Mouse (Mus musculus): ENCODE measurements around the gene Fgfr2. TPM values are rescaled to one million over a fixed set of nuclear protein-coding genes. Genes with fewer than 3 reads are reported as not detected.
"Not testable (repeated sequence)": the region's sequence is repeated elsewhere in the genome, so short reads cannot be mapped to it uniquely, and the experiment has no call there.

Fgfr2 gene
- total and polyA plus RNA-seq, 2 experiments from 2014 or later, result 12.1 to 32.6 TPM

DNA sequence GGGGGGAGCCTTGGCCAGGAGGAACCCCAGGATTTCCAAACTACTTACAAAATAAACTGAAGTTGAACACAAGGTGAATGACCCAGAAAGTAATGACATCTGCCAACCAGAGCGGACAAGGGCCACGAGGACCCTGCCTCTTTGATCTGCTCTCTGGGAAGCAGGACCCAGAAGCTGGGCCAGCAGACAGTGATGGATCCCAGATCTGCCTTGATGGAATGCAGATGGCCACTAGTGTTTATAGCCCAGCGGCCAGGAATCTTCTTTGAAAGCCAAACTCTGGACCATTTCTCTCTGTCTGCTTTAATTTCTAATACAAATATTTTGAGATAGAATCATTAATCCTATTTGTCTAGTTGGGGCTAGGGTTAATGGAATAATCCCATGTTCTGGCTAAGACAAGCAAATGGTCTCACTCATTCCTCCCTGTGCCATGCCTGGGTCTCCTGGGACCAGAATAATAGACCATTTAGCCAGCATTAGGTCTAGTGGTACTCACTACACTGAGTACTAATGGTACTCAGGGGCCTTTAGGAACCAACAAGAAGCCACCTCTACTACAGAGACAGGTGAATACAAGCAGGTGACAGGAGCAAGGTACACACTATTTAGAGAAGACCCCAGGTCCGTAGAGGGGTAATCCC, 674.5 kb downstream of the Fgfr2 start:
- Histone ChIP-seq H3K9ac (replicated peaks; ENCODE audit: low read length, poor library complexity, severe bottlenecking) (no peak overlapping the region), H3K27ac (ENCODE audit: low read depth, low read length) (no peak overlapping the region), H3K4me1 (ENCODE audit: insufficient read depth, low read length) (peaks cover 3% of the 10 kb centered on the region; the same call in 1 of the 2 replicates), H3K4me3 (ENCODE audit: low read depth, low read length) (no peak overlapping the region), H3K9me3 (ENCODE audit: low read length) (no peaks in the 10 kb centered on the region), H3K36me3 (ENCODE audit: insufficient read depth, low read length) (no peaks in the 10 kb centered on the region), H3K27me3 (ENCODE audit: insufficient read depth, low read length) (no peaks in the 10 kb centered on the region), H3K4me2 (ENCODE audit: low read depth, low read length, poor library complexity, severe bottlenecking) (no peak overlapping the region)
- WGBS, result 90% methylated on average over 4 of the region's 4 CpGs
- ATAC-seq (ENCODE audit: low FRiP score) (no peak), DNase-seq (ENCODE audit: low spot score) (no peak)
- TF ChIP-seq CTCF (IDR thresholded peaks at IDR 0.05), result no peak

DNA sequence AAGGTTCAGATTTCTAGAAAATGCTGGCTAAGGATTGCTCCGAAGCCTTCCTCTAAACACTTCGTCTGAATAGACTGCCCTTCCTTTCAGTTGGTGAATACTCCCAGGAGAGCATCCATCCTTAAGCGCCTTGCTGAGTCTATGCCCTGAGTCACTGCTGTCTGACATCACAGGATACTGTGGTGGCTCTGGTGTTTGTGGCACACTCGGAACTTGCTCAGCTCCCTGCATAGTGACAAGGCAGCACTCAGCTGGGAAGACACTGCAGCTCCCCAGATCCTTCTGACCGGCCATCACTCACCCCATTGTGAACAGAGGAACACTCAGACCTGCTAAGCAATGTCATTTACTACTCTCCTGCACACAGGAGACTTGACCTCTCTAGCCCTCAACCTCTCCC, 675.6 kb downstream of the Fgfr2 start:
- Histone ChIP-seq H3K27me3 (ENCODE audit: insufficient read depth, low read length) (no peaks in the 10 kb centered on the region), H3K9me3 (ENCODE audit: low read length) (no peaks in the 10 kb centered on the region), H3K4me3 (ENCODE audit: low read depth, low read length) (no peak overlapping the region), H3K9ac (replicated peaks; ENCODE audit: low read length, poor library complexity, severe bottlenecking) (no peak overlapping the region), H3K4me1 (ENCODE audit: insufficient read depth, low read length) (peaks cover 3% of the 10 kb centered on the region; the same call in 1 of the 2 replicates), H3K27ac (ENCODE audit: low read depth, low read length) (no peak overlapping the region), H3K36me3 (ENCODE audit: insufficient read depth, low read length) (no peaks in the 10 kb centered on the region), H3K4me2 (ENCODE audit: low read depth, low read length, poor library complexity, severe bottlenecking) (no peak overlapping the region)
- TF ChIP-seq CTCF (IDR thresholded peaks at IDR 0.05), result no peak
- 76% methylated on average over 5 of the region's 5 CpGs for whole genome bisulfite sequencing
- DNase-seq (ENCODE audit: low spot score) (no peak), ATAC-seq (ENCODE audit: low FRiP score) (no peak)

GRCm38 (mm10) chr7:132446841-132447240, 676.3 kb downstream of the Fgfr2 start:
- Histone ChIP-seq H3K4me3 (ENCODE audit: low read depth, low read length) (no peak overlapping the region), H3K9me3 (ENCODE audit: low read length) (no peaks in the 10 kb centered on the region), H3K27ac (ENCODE audit: low read depth, low read length) (no peak overlapping the region), H3K36me3 (ENCODE audit: insufficient read depth, low read length) (no peaks in the 10 kb centered on the region), H3K27me3 (ENCODE audit: insufficient read depth, low read length) (no peaks in the 10 kb centered on the region), H3K9ac (replicated peaks; ENCODE audit: low read length, poor library complexity, severe bottlenecking) (no peak overlapping the region), H3K4me1 (ENCODE audit: insufficient read depth, low read length) (peaks cover 3% of the 10 kb centered on the region; the same call in 1 of the 2 replicates), H3K4me2 (ENCODE audit: low read depth, low read length, poor library complexity, severe bottlenecking) (no peak overlapping the region)
- no peak for DNase-seq (ENCODE audit: low spot score)
- WGBS, result 72% methylated on average over 5 of the region's 5 CpGs
- no peak for TF ChIP-seq CTCF (IDR thresholded peaks at IDR 0.05)
- no peak for ATAC-seq (ENCODE audit: low FRiP score)

- Histone ChIP-seq H3K27me3 (ENCODE audit: insufficient read depth, low read length) (no peaks in the 10 kb centered on the region), H3K27ac (ENCODE audit: low read depth, low read length) (no peak overlapping the region), H3K9ac (replicated peaks; ENCODE audit: low read length, poor library complexity, severe bottlenecking) (no peak overlapping the region), H3K4me2 (ENCODE audit: low read depth, low read length, poor library complexity, severe bottlenecking) (no peak overlapping the region), H3K9me3 (ENCODE audit: low read length) (no peaks in the 10 kb centered on the region), H3K4me3 (ENCODE audit: low read depth, low read length) (no peak overlapping the region), H3K36me3 (ENCODE audit: insufficient read depth, low read length) (no peaks in the 10 kb centered on the region), H3K4me1 (ENCODE audit: insufficient read depth, low read length) (no peaks in the 10 kb centered on the region; the same call in 1 of the 2 replicates)
- no peak for DNase-seq (ENCODE audit: low spot score)
- no peak for TF ChIP-seq CTCF (IDR thresholded peaks at IDR 0.05)
- ATAC-seq (ENCODE audit: low FRiP score), result no peak
- WGBS, result 96% methylated on average over 2 of the region's 2 CpGs
Measured at GRCm38 (mm10) chr7:132444221-132444620, 678.9 kb downstream of the Fgfr2 start.

DNA sequence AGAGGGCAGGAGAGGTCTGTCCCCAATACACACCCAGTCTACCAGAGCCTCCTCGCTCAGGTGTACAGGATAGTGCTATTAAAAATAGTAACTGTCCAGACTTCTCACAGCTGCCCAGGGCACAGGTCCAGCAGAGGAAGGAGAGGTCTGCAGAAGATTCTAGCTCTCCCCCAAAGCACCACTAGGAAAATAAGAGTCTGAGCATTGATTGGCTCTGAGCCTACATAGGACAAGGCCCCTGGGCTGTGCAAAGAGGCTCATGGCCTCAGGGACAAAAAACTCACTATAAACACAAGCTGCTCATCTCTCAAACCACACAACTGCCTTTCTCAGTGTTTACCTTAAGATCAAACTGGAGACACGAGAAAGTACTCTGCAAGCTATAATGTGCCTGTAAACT, 679.4 kb downstream of the Fgfr2 start:
- no peaks in the 10 kb centered on the region for H3K36me3 ChIP-seq (ENCODE audit: insufficient read depth, low read length)
- H3K27me3 ChIP-seq (ENCODE audit: insufficient read depth, low read length), result no peaks in the 10 kb centered on the region
- no peak overlapping the region for H3K4me3 ChIP-seq (ENCODE audit: low read depth, low read length)
- H3K27ac ChIP-seq (ENCODE audit: low read depth, low read length), result no peak overlapping the region
- no peak for TF ChIP-seq CTCF (IDR thresholded peaks at IDR 0.05)
- 83% methylated on average over 2 of the region's 2 CpGs for WGBS
- H3K4me2 ChIP-seq (ENCODE audit: low read depth, low read length, poor library complexity, severe bottlenecking), result no peak overlapping the region
- DNase-seq (ENCODE audit: low spot score) (no peak), ATAC-seq (ENCODE audit: low FRiP score) (no peak)
- no peak overlapping the region for H3K9ac ChIP-seq (replicated peaks; ENCODE audit: low read length, poor library complexity, severe bottlenecking)
- H3K9me3 ChIP-seq (ENCODE audit: low read length), result no peaks in the 10 kb centered on the region
- H3K4me1 ChIP-seq (ENCODE audit: insufficient read depth, low read length), result no peaks in the 10 kb centered on the region

DNA sequence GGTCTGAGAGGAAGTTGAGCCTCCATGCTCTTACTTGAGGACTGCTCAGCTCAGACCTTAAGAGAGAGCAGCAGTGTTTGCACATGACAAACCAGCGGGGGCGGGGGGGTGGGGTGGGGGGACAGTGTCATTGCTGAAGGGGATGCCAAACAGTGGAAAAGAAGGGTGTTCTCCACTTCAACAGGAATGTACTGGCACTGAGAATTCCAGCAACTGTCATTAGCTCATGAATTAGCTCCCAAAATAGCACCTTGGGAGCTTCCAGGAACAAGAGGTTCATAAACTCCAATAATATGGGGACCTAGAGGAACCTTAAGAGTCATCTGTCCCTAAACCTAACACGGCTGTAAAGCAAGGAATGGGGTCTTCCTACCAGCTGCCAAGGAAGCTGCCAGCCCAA, 680.0 kb downstream of the Fgfr2 start:
- Histone ChIP-seq H3K4me3 (ENCODE audit: low read depth, low read length) (no peak overlapping the region), H3K27me3 (ENCODE audit: insufficient read depth, low read length) (no peaks in the 10 kb centered on the region), H3K27ac (ENCODE audit: low read depth, low read length) (no peak overlapping the region), H3K9ac (replicated peaks; ENCODE audit: low read length, poor library complexity, severe bottlenecking) (no peak overlapping the region), H3K4me1 (ENCODE audit: insufficient read depth, low read length) (no peaks in the 10 kb centered on the region), H3K4me2 (ENCODE audit: low read depth, low read length, poor library complexity, severe bottlenecking) (no peak overlapping the region), H3K36me3 (ENCODE audit: insufficient read depth, low read length) (no peaks in the 10 kb centered on the region), H3K9me3 (ENCODE audit: low read length) (no peaks in the 10 kb centered on the region)
- 98% methylated on average over 3 of the region's 3 CpGs for WGBS
- no peak for DNase-seq (ENCODE audit: low spot score)
- no peak for TF ChIP-seq CTCF (IDR thresholded peaks at IDR 0.05)
- ATAC-seq (ENCODE audit: low FRiP score), result no peak

DNA sequence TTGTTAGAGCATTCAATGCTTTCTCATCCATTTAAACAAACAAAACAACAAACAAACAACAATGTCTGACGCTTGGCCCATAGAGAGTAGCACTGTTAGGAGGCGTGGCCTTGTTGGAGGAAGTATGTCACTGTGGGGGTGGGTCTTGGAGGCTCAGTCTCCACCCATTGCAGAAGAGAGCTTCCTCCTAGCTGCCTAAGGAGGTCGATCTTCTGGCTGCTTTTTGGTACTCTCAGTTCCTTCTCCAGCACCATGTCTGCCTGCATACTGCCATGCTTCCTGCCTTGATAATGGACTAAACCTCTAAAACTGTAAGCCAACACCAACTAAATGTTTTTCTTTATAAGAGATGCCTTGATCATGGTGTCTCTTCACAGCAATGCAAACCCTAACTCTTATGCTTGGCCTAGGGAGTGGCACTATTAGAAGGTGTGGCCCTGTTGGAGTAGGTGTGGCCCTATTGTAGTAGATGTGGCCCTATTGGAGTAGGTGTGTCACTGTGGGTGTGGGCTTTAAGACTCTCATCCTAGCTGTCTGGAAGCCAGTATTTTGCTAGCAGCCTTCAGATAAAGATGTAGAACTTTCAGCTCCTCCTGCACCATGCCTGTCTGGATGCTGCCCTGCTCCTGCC, 680.9 kb downstream of the Fgfr2 start:
- ATAC-seq (ENCODE audit: low FRiP score); DNase-seq (ENCODE audit: low spot score); H3K4me3 ChIP-seq (ENCODE audit: low read depth, low read length); H3K9me3 ChIP-seq (ENCODE audit: low read length); H3K36me3 ChIP-seq (ENCODE audit: insufficient read depth, low read length); H3K4me2 ChIP-seq (ENCODE audit: low read depth, low read length, poor library complexity, severe bottlenecking); H3K9ac ChIP-seq (replicated peaks; ENCODE audit: low read length, poor library complexity, severe bottlenecking); H3K27ac ChIP-seq (ENCODE audit: low read depth, low read length); H3K27me3 ChIP-seq (ENCODE audit: insufficient read depth, low read length); H3K4me1 ChIP-seq (ENCODE audit: insufficient read depth, low read length): not testable (repeated sequence)
- WGBS, result 93% methylated on average over 3 of the region's 3 CpGs

Measured in midbrain, postnatal 0 days (tissue).